9 mouse cellular contexts compared by ENCODE assay signal in the genomic region with DNA sequence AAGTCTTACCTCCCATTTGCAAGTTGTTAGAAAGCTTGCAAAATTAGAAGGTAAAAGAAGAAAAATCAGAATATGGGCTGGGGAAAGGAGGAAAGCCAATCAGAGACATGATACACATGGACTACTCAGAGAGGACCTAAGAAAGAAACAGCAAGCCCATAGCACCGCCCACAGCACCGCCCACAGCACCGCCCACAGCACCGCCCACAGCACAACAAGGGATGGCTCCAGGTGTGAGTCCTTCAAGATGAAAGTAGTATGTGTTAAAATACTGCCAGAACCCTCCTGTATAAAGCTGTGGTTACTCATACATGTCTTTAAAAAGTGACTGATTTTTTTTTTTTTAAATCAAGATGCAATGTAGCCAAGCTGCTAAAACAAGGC. TPM values are rescaled to one million over a fixed set of nuclear protein-coding genes. Genes with fewer than 3 reads are reported as not detected.
DNase-seq lines count a peak whose midpoint lies in the region; ATAC-seq lines count a peak whose summit lies in the region.
"Had no signal": no experiment of that assay in that cellular context is flagged by ENCODE, and none has a peak within 500 bp of the region (broad histone marks: within the 10 kb centered on the region; RNA-seq: fewer than 3 reads in every experiment).

No protein-coding gene starts in this region.

- H3K4me3 ChIP-seq in midbrain, embryonic 10.5 days, result peak overlapping the region; percentile 40

- H3K4me1 ChIP-seq in midbrain, embryonic 10.5 days, result peaks cover 75% of the 10 kb centered on the region

- H3K9me3 ChIP-seq in midbrain, embryonic 10.5 days (replicated peaks), result no peaks in the 10 kb centered on the region

- peak; percentile 40 to 50 for DNase-seq in cerebellum, postnatal 10 days
- DNase-seq in cerebellum, postnatal 4 days (ENCODE audit: low spot score in 2 of 2), result no peak
- peak; percentile 52 for DNase-seq in induced T-regulatory cell, adult 2 months (ENCODE audit: low read depth)
- no peak for DNase-seq in midbrain, embryonic 10.5 days (ENCODE audit: low spot score)
- no peak for DNase-seq in urinary bladder, postnatal 10 days (ENCODE audit: low spot score)
- no peak for DNase-seq in gastrocnemius, postnatal 4 days (ENCODE audit: low spot score in 2 of 2)
- no peak for DNase-seq in urinary bladder, postnatal 36 days (ENCODE audit: low spot score in 2 of 2)

- whole genome bisulfite sequencing in midbrain, embryonic 10.5 days, result 13% methylated on average over 4 of the region's 4 CpGs

- peak; percentile 61 for ATAC-seq in activated CD4-positive, CD25-positive, alpha-beta regulatory T cell, adult 4 months

- no peaks in the 10 kb centered on the region; the same call in 1 of the 2 replicates for H3K27me3 ChIP-seq in midbrain, embryonic 10.5 days (ENCODE audit: low read depth, poor library complexity, severe bottlenecking)

- H3K36me3 ChIP-seq in midbrain, embryonic 10.5 days, result no peaks in the 10 kb centered on the region

- peak overlapping the region; percentile 75; the same call in 1 of the 2 replicates for H3K27ac ChIP-seq in midbrain, embryonic 10.5 days (replicated peaks)
- H3K27ac ChIP-seq: macrophage had no signal

RNA-seq across cellular contexts. Expression of a gene that starts 44.8 kb away (rescaled TPM):
- polyA plus RNA-seq in activated CD4-positive, CD25-positive, alpha-beta regulatory T cell, adult 4 months (2017; shearing (Covaris generic)), result 10 to 100 TPM; 37.6 to 52.4 TPM
- polyA plus RNA-seq in midbrain, embryonic 10.5 days (2016; fragmentation: Nextera tagmentation; extraction: Ambion mirVana), result 13.1 and 14.6 TPM in 2 replicates
- 10 to 100 TPM; 62.4 to 73.1 TPM for total RNA-seq in gastrocnemius, postnatal 4 days (2021)

Comparison
In these comparisons a context has a peak if more than half of its experiments do, and no peak if none do; other contexts are left out.
1. DNase-seq: peak in cerebellum, postnatal 10 days (2 of 2) and induced T-regulatory cell, adult 2 months (single experiment); none in cerebellum, postnatal 4 days (0 of 2), midbrain, embryonic 10.5 days (single experiment), urinary bladder, postnatal 10 days (single experiment), gastrocnemius, postnatal 4 days (0 of 2) and urinary bladder, postnatal 36 days (0 of 2).